Mouse (Mus musculus) heart, adult 2 months (tissue): Measurements from ENCODE around the gene Gatad2b.

ENCODE experiments used
- CTCF ChIP-seq: fragments of 200-600 bp; IDR thresholded peaks from 2 replicates; pipeline ENCODE4 v1.8.1; 2022; ENCODE audit warnings: antibody characterized with exemption, mild to moderate bottlenecking, moderate library complexity
- EP300 ChIP-seq: fragments of 200-500 bp; IDR thresholded peaks from 2 replicates; pipeline ENCODE4 v1.6.1; 2011; ENCODE audit warnings: low read depth, low read length, control low read depth; ENCODE audit not compliant: insufficient read depth
- POLR2A ChIP-seq: fragments of 200-500 bp; IDR thresholded peaks from 2 replicates; pipeline ENCODE4 v1.6.1; 2011; ENCODE audit warnings: mild to moderate bottlenecking, low read depth, low read length, control low read depth; ENCODE audit not compliant: insufficient read depth

GRCm38 (mm10) chr3:90359230-90359629 lies 66.3 kb downstream of the Gatad2b start:
- TF ChIP-seq POLR2A (no peak), CTCF (no peak), EP300 (no peak)
